Mouse (Mus musculus): ENCODE measurements around the gene Wbp1l.

Wbp1l gene

DNA sequence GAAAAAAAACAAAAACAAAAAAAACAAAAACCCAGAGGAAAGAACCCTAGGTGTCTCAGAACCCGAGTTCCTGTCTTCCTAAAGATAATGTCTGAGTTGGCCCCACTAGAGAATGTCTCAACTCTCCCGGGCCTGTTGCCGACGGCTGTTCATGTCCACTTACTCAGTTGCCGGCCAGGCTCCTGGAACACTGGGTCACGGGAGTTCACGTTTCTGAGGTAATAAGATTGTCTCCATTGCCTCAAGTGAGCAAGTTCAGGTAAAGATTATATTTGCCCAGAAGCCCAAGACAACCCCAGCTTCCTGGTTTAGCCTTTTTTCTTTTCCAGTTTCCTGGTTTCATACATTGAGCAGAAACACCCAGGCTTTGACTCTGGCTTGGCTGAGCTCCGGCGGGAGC is 60.0 kb downstream of the Wbp1l start:
- DNase-seq (ENCODE audit: low read depth): no peak

DNA sequence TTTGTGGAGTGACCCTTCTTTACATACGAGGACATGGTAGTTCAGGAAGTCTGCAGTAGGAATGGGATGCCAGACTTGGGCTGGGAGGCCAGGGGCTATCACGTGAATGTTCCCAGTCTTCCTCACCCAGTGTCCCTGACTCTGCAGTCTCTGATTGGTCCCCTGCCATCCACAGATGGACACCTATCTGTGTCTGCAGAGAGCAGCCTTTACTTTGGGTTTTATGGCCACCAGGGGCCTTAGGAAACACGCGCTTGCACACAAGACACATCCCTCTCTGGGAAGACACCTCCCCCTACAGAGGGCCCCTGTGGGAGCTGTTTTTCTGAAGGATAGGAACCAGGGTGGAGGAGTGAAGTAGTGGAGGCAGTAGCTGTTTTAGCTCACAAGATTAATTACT is 62.6 kb downstream of the Wbp1l start:
- DNase-seq (ENCODE audit: low read depth): no peak

- no peak for DNase-seq (ENCODE audit: low read depth)
Observed at GRCm38 (mm10) chr19:46662214-46662613, 63.3 kb downstream of the Wbp1l start.

GRCm38 (mm10) chr19:46662784-46663183 is 63.9 kb downstream of the Wbp1l start:
- DNase-seq (ENCODE audit: low read depth): no peak

DNA sequence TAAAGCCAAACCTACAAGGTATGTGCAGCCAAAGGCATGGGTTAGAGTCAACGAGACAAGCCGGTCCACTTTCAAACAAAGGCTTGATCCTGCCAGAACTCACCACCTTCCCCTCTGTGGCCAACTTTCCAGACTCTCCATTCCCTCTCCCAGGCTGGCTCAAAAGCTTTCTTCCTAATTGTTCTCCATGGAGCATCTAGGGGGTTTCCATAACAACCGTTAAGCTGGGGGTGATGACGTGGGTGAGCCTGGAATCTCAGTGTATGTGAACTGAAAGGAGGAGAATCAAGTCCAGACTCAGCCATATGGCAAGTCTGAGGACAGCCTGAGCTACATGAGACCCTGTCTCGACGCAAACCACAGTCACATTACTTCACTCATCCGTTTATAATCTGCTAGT is 66.6 kb downstream of the Wbp1l start:
- DNase-seq (ENCODE audit: low read depth): no peak

GRCm38 (mm10) chr19:46667300-46667699 is 68.4 kb downstream of the Wbp1l start:
- DNase-seq (ENCODE audit: low read depth): no peak

DNA sequence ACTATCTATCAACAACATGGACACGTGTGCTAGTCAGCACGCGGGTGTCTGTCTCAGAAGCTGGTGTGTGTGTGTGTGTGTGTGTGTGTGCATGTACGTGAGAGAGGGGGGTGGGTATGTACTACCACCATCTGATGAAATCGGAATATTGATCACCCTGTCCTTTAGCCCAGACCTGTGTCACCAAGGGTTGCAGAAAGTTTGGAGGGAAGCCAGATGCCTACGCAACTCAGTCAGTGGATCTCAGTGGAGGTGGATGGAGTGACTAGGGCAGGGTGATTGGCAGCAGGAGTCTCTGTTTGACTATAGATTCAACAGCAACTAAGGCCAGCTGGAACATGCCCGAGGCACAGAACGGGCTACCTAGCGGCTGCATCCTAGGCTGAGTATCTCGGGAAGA is 69.4 kb downstream of the Wbp1l start:
- no peak for DNase-seq (ENCODE audit: low read depth)

GRCm38 (mm10) chr19:46669802-46670201 is 70.9 kb downstream of the Wbp1l start:
- DNase-seq (ENCODE audit: low read depth): no peak

DNA sequence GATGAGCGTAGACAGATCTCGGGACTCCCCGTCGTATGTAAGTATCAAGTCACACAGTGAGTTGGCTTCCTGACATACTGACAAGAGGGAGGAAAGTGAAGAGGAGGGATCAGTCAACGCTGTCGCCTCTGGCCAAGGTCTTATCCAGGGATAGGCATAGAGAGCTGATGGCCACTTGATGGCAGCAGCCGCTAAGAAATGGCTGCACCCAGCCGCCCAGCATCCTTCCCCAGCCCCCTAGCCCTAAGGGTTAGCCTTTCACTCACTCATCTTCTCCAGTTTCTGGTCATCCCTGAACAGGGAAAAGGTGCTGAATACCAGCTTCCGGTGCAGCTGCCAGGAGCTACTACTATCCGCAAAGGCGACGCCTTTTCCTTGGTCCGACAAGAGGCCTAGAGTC is 71.8 kb downstream of the Wbp1l start:
- no peak for DNase-seq (ENCODE audit: low read depth)

GRCm38 (mm10) chr19:46672766-46673418 is 74.0 kb downstream of the Wbp1l start, which contains the start of gene Cyp17a1:
Gene Cyp17a1 (minus strand): TSS chr19:46673172.
- no peak for DNase-seq (ENCODE audit: low read depth)

- no peak for DNase-seq (ENCODE audit: low read depth)
Observed at GRCm38 (mm10) chr19:46675641-46676040, 76.8 kb downstream of the Wbp1l start.

DNA sequence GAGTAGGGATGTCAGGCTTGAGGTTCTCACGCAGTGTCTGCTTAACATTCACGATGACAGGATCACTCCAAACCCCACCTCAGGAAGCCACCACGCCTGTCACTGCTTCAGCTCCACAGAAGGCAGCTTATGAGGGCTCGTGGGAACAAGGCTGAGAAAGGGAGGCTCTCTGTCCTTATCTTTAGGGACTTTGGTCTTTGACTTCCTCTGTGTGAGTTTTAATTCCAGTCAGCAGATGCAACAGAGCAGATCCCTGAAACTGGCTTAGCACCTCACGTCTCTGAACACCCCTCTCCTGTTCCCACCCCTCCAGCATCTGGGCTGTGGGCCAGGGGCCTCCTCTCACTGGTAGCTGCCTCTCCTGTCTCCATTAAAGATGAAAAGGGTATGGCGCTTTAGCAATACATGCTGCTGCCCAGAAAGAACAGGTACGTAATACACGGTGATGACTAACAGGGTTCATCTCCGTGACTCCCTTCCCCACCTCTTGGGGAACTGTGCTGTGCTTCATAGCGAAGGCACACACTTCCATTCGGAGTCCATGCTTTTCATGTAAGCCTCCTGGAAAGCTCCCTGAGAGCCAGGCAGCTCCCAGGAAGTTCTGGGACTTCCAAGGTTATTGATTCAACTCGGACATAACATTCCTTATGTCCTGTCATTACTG is 81.0 kb downstream of the Wbp1l start:
- DNase-seq (ENCODE audit: low read depth): no peak

- peak; percentile 70 for DNase-seq (ENCODE audit: low read depth)
Observed at GRCm38 (mm10) chr19:46689460-46690372, 90.8 kb downstream of the Wbp1l start, which contains the start of gene Borcs7. Gene Borcs7 (plus strand): TSS chr19:46689906.

GRCm38 (mm10) chr19:46690387-46690786 is 91.5 kb downstream of the Wbp1l start:
- no peak for DNase-seq (ENCODE audit: low read depth)

DNA sequence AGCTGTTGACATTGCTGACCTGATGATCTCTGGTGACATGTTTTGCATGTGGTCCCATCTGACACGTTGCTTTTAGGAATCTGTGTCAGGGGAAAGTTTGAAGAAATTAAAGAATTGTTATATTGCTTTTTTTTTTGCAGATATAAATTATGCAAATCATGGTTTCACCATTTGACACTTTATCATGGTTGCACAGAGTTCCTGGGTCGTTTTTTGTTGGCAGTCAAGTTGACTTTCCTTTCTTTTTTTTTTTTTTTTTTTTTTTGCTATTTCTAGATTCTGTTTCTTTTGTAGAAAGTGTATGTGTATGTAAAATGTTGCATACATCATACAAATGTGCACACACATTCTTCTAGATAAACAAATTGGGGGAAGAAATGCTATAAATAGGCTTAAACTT is 92.2 kb downstream of the Wbp1l start:
- DNase-seq (ENCODE audit: low read depth): no peak

DNA sequence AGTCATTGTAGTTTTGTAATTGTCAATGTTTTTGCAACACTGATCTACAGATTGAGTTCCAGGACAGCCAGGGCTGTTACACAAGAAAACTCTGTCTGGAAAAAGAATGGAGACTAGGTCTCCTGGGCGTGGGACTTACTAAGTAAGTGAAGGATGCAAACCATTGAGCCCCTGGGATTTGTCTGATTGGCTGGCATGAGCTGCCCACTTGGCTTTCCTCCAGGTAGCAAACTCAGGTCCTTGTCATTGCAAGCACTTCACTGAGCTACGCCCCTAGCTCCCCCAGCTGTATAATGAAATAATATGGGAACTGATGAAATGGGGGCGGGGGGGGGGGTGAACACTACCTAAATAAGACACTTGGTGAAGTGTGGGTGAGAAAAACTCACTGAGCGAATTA is 94.3 kb downstream of the Wbp1l start:
- no peak for DNase-seq (ENCODE audit: low read depth)

- no peak for DNase-seq (ENCODE audit: low read depth)
Observed at GRCm38 (mm10) chr19:46696482-46696881, 97.6 kb downstream of the Wbp1l start.

GRCm38 (mm10) chr19:46696943-46697342 is 98.1 kb downstream of the Wbp1l start:
- no peak for DNase-seq (ENCODE audit: low read depth)

DNA sequence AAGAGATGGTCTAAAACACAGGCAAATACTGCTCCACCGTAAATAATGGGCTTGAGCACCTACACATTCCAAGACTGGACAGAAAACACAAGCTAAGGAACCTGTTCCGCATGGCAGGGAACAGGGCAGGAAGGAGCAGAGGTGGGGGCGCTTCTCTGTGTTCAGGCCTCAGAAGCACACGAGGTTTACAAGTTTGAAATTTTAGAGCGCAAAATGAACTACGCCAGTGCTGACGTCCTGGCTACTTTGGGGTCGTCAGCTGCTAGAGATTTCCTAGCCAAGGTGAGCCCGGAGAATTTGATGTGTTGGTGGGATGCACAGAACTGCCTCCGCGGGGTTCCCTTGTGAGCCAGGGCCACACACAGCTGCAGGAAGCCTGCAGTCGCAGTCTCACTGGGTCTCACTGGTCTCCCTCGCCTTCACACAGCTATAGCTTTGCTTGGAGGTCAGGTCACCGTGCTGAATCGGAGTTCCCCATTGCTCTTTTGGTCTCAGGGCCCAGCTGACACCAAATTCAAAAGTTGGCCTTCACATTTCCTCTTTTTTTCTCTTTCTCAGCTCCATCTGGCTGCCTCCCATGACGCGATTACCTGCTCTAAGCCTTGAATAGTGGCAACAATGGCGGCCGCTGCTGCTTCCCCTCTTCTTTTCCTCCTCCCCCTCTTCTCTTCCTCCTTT is 99.1 kb downstream of the Wbp1l start:
- no peak for DNase-seq (ENCODE audit: low read depth)

GRCm38 (mm10) chr19:46699011-46699481 is 100.2 kb downstream of the Wbp1l start:
- no peak for DNase-seq (ENCODE audit: low read depth)

- DNase-seq (ENCODE audit: low read depth): no peak
Observed at GRCm38 (mm10) chr19:46701156-46701555, 102.3 kb downstream of the Wbp1l start.

Measured in c-Kit-positive CD71-negative TER-119-negative erythroid progenitor cells, embryonic 14.5 days (primary cell).